Mouse (Mus musculus): ENCODE data around the gene Eml3.

Gene Eml3

DNA sequence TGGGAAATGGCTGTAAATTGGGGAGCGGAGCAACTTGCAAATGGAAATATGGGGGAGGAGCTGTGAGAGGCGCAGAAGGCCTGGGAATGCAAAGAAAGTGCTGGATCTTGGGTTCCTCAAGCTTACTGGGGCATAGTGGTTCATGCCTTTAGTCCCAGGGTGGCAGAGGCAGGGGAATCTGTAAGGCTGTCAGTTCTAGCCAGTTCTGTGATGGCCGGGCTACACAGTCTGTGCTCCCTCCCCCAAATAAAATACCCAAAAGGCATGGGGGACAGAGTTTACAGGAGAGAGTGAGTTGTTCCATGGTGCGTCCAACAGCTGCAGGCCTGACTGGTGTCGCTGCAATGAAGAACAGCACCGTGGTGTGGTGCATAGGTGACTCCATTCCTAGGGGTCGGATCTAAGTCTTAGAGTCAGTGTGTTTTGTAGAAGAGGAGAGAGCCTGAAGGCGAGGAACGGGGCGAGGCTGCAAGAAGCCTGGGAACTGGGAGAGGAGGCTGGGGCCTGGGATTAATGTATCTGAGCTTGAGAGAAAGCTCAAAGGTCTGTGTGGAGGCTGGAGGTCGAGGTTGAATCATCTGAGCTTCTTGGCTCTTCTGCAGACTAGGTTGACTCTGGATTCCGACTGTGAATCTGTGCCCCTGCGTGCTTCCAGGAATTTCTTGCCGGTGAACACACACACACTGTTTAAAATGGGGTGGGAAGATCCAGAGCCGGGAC, 59.2 kb downstream of the Eml3 start:
- no peak for DNase-seq (ENCODE audit: low spot score)

DNA sequence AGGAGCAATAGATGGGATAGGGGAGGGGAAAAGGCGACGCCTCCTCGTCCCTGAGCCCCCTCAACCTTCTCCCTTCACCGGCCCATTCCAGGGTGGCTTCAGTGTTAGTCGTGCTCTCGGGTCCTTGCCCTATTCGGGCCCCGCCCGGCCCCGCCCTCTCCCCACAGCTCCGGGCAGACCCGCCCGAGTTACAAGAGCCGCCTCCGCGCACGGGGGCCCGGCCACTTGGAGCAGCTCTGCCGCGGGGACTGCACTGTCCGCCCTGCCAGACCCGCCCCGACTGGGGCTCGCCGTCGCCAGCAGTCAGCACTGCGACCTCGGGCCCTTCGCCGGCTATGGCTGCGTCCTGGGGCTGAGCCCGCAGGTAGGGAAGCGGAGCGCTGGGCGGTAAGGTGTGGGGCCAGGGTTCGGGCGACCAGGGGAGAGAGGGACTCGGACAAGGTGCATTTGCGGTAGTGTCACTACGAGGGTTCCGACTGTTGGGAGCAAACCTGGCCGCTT, 59.8 kb downstream of the Eml3 start, which contains the start of gene Ahnak:
Ahnak (plus strand) TSS at position 219 of the 501 bp plus-strand sequence.
- peak; percentile 73 for DNase-seq (ENCODE audit: low spot score)

DNA sequence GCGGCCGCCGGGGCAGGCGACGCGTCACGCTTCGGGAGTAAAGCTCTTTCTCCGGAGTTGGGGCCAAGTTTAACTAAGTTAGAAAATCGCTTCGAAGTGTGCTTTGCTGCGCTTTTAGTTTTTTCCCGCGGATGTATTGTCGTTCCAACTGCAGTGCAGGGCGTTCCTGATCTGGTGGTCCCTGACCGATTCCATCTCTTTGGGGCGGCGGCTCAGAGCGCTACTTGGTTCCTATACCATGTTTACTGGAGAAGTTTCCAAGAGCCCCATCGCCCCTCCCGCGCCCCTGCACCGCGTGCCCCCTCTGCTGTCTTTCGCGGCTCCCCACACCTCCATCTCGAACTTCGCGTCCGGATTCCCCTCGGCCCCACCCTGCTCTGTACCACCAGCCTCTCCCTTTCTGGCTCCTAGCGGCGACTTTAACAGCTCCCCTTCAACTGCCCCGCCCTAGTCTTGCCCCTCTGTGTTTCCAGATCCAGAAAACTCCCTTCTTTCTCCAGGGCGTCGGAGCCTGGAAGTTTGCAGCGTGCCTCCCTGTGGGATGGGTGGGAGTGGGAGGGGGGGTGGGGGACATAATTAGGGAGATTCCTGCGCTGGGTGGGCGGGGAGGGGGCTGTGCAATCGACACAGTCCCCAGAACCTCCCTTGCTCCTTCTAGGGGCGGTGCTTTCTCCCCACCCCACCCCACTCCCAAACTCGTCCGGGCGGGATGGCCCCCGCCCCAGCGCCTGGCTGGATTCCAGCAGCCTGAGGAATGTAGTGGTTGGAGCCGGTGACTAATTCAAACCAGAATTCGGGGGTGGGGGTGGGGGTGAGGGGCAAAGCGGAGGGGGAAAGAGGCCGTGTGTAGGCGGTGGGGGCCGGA, 60.4 kb downstream of the Eml3 start:
- peak; percentile 77 for DNase-seq (ENCODE audit: low spot score)

DNA sequence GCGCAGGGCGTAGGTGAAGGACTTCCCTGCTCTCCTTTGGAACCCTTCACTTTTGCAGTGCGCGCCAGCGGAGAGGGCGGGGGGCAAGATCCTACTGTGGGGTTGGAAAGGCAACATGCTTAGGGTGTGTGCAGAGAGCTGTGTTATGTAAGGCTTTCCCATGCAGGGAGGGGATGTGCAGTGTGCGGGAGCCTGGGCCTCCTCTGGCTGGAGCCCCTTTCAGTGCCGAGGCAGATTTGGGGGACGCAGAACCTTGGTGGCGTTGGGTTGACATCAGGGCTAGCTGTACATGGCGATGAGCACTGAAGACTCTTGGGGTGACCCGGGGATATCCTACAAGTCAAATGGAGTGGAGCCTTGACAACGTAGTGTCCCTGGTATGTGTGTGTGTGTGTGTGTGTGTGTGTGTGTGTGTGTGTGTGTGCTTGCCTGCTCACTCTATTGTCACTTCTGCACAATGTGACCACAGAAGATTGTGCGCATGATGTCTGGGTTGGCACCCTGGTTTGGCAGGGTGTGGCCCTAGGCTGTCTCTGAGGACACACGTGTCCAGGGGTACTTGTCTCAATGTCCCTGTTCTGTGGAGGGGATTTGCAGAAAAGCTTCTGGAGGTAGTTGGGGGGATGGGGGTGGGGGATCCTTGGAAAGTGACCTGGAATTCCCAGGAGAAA, 61.2 kb downstream of the Eml3 start:
- DNase-seq (ENCODE audit: low spot score): no peak
